Mouse (Mus musculus) layer of hippocampus, adult 11-12 months (tissue): ENCODE measurements around the gene Eif2ak3.
A peak's percentile ranks its signal among the peaks of the same experiment; 100 is the strongest.
"Not testable (repeated sequence)": the region's sequence is repeated elsewhere in the genome, so short reads cannot be mapped to it uniquely, and the experiment has no call there.

ENCODE experiments used
- DNase-seq: peaks from one replicate; pipeline ENCODE4 v3.0.0; 2022; ENCODE audit warnings: low spot score

The Eif2ak3 gene

DNA sequence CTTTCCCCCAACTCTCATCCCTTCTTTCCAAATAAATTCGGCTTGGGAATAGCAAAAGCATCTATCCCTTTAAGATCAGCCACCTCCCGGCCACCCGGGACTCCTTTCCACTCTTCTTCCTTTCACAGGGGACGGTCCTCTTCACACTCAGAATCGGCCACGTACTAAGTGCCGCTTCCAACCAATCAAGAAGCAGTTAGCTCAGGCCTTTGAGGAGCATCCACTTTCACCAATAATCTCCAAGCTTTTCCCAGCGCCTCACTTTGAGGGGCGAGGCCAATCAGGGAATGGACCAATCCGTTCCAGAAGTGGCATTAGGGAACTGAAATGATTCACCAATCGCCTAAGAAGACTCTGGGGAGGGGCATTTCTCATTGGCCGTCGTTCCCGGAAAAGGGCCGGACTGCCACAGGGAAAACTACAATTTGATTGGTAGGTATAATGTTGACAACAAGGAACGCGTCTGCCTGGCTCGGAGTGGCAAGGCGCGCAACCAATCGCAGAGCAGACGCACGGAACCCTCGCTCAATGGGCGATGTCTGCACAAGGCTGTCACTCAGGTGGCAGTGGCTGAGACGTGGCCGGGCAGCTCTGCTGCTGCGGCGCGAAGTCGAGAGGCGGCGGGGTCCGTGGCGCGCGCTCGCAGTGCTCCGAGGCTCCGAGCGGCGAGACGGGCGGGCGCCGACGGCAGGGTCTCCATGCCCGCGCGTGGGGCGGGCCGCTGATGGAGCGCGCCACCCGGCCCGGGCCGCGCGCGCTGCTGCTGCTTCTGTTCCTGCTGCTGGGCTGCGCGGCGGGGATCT is at the start of gene Eif2ak3:
Gene Eif2ak3, plus strand, starts transcription at position 514 of the 803 bp plus-strand sequence.
- peak; percentile 100 for DNase-seq

DNA sequence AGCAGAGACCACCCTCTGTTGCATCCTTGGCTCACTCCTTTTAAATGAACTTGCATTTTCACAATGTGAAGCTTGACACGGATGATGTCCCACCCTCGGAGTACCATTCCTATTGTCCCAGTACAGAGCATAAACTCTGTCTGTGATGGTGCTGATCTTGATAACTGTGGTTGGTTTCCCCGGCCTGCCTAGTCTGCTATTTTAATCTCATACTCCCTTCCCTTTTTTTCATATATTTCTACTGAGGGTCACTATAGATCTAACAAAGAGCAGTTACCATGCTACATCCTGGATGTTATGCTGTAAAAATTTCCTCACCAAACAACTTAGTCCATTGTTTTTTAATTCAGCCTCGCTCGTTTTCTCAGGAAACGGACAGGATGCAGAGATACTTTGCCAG is 47.4 kb upstream of the Eif2ak3 start:
- DNase-seq = no peak

DNA sequence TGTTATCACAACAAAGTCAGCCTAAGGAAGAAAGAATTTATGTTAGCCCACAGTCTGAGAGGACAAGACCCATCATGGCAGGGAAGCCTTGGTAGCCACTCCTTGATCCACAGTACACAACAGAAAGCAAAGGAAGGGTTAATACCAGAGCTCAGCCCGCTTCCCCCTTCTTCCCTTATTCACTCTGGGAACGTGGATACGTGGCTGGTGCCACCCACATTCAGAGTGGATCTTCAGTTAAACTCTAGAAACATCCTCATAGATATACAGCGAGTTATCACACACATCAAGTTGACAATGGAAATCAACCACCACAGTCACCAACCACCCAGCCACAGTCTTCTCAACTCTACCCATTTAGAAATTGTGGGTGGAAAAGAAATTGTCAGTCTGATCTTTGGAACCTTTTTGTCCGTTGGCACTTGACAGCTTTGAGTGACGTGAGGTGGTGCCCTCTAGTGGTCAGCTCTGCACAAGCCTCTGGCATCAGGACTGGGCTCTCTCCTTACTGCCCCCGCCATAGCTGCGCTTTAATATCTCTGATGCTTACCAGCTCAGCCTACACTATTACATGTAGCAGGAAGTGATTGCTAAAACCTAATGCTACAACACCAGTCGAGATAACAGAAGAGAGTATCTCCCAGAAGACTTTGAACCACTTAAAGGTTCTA is 46.6 kb upstream of the Eif2ak3 start:
- peak; percentile 66 for DNase-seq

DNA sequence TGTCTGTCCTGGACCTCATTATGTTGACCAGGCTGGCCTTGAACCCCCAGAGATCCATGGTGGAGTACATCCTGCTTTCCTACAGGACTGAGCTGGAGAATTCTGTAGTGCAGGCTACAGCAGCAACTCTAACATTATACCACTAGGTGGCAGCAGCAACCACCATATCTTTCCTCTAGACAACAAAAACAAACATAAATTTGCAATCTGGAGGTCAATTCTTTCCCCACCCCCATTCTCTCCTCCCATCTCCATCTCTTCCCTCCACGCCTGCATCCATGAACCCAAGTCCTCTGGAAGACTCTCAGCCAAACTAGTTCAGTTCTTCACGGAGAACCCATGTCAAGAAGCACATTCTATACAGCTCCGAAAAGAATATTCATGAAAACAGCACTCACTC is 39.7 kb upstream of the Eif2ak3 start:
- peak; percentile 46 for DNase-seq

DNA sequence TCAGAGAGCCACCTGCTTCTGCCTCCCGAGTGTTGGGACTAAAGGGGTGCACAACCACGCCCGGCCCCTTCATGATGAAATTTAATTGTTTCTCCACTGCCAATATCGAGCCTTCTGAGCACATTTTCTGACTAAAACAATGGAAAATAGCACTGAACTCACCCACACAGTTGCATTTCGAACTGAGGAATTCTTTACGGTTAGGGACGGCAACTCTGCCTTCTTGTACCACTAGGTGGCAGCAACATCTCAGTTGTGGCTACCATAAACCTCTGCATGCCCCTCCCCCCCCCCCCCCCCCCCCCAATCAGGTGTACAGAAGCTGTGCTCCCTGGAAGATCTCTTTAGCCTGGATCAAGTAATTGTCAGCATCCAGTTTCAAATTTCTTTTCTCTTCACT is 39.0 kb upstream of the Eif2ak3 start:
- peak; percentile 74 for DNase-seq

DNA sequence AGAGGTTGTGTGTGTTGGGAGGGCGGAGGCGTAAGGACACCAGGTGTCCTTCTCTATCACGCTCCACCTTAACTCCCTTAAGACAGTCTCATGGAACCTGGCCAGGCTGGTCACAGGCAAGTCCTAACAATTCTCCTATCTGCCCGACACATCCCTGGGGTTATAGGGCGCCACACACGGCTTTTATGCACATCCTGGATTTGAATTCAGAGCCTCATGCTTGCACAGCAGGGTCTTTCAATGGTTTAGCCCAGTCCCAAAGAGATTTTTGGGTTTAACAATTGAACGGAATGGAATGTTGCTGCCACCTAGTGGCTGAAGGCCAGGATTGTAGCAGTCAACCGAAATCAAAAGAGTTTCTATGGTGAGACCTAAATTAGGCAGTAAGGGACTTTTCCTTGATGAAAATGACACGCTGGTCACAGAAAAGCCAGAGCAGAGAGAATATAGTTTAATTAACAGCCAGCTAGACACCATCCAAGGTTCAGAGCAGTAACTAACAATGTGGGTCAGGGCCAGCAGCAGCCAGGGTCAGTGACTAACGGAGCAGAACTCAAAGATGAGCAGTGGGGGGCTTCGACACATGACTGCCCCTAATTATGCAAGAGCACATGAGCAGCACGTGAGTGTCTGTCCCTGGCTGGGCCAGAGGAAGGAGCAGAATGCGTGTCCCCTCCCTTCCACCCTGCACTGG is 38.3 kb upstream of the Eif2ak3 start:
- DNase-seq = peak; percentile 66

DNA sequence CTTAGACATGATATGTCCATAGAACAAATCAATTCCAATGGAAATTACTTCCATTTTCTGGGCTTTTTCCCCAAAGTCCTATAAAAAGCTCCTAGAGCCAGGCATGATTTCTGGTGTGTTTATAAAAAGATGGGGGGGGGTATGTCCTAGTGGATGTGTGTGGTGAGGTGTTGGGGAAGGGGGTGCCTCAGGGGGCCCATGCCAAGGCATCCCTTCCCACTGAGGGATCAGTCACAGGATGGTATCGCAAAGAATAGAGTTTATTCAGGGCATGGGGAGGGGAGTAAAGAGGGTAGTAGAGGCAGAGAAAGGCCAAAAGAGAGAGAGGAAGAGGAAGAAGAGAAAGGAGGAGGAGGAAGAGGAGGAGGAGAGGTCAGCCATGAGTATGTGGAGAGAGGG is 37.8 kb upstream of the Eif2ak3 start:
- no peak for DNase-seq

DNA sequence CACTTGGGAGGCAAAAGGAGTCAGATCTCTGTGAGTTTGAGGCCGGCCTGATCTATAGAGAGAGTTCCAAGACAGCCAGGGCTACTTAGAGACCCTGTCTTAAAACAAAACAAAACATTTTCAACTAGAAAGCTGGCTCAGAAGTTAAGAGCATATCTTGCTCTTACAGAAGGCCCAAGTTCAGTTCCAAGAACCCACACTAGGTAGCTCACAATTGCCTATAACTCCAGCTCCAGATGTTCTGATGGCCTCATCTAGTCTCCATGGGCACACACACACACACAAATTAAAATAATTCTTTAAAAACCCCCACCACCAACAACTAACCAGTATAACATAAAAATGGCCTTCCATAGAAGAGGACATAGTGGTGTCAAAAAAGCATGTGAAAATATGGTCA is 33.8 kb upstream of the Eif2ak3 start:
- DNase-seq = no peak

DNA sequence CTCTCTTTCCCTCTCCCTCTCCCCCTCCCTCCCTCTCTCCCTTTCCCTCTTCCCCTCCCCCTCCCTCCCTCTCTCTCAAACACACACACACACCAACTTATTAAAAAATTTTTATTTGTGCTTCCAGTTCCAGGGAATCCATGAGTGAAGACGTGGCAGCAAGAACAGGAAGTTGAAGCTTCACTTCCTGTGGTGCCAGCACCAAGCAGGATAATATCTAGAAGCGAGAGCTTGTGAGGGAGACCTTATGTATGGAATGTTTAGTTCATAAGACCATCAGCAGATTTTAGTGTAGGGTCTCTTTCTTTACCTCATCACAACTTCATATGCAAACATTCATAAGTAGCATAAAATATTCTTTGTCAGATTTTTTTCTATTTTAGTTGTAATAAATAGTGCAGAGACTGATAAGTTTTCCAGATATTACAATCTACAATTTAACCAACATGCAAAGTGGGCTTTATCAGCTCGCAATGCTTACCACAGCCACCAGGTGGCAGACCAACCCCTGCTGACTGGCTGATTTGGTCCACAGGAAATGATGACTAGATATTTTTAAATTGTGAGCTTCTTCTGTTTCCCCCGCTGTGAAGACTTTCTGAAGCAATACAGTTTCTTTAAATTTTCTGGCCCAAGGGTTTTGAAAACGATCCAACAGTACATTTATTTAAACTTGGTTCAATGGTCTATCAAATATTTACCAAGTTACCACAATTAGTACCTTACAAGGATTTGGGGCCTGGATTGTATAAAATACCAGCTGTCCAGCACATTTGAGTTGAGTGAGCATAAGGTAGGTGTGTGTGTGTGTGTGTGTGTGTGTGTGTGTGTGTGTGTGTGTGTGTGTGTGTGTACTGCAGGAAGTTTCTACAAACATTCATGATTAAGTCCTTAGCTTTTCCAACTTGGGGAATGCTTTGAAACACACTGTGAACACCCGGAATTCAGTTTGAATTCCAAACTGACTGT is 32.5 kb upstream of the Eif2ak3 start:
- DNase-seq = peak; percentile 86

DNA sequence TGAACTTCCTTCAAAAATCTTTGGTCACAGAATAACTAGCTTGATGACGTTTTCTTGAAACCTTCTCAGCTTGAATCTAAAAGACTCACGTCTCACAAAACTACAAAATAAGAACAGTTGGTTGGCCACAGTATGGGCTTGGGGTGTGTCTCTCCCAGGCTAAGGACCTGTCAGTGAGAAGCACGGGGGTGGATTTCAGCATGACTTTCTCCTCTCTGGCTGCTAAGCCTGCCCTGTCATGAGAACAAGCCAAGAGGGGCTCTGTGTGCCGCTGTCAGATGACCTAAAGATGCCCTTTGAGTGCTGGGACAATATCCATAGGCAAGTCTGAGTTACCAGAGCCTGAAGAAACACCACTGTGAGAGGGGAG is 31.8 kb upstream of the Eif2ak3 start:
- DNase-seq = no peak

DNA sequence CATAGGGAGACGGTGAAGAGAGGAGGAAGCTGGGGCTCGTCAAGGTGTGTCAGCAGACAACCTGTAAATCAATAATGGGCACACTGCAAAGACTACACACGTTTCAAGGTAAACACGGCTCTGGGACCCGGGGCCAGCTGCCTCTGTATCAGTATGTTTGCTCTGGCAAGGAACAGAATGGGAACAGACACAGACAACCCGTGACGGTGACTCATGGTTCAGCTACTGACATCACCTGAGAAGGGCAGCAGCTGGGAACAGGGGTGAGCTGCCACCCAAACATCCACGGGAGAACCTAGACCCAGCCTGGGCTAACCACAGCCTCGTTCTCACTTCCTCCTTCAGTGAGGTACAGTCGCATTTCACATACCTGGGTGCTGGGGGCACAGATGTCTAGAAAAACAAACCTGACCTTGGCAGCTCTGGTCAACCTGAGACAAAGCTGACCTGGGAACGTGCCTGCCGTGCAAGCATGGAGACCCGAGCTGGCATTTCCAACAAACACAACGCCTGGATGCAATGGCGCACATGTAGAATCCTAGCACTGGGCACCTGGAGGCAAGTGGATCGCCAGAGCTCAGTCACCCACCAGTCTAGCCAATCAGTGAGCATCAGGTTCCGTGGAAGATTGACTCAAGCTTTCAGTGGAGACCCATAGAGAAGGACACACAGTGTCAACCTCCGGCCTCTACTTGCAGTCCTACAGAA is 30.2 kb upstream of the Eif2ak3 start:
- DNase-seq = no peak

DNA sequence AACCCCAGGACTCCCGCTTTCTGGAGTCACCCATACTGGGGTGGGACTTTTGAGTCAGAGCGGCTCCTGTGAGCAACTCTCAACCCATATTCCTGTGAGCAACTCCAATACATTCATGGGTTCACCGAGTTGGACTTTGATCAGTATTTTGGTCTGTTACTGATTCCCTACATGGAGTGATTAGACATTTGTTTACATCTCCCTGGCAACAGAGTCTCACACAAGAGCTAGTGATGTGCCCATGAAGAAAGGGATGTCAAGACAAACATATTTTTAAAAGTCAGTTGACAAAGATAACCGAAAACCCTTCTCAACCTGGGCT is 29.7 kb upstream of the Eif2ak3 start:
- DNase-seq = no peak

DNA sequence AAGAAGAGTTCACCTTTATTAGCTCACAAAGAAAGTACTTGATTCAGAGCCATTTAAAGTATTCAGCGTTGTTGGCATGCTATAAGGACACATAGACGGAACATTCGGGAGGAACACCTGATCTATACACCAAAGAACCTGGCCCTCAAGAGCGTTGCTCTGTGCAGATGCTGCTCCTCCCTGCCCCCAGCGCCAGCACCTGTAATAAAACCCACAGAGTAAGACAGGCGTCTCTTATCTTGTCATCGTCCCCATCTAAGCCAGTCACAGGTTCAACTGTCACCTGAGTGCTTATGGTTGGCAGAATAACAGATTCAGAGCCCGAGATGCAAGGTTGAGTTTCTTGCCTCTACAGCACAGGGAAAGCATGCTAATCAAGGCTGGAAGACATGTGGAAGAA is 28.8 kb upstream of the Eif2ak3 start:
- DNase-seq = no peak

DNA sequence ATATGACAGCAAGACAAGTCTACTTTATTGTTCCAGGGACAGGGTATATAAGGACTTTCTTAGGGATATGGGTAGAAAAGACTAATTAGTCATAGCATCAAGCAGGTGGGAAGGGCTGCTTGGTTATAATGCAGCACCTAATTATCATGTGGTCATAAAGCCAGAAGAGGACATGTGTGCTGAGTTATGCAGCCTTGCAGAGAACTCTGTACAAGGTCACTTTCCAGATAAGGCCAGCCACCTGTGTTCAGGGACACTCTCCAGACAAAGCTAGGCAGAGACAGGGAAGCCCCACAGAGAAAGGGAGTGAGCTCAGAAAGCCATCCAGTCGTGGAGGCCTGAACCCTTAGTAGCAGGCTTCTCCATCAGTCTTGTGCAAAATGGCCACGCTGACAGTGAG is 22.7 kb upstream of the Eif2ak3 start:
- DNase-seq = no peak

DNA sequence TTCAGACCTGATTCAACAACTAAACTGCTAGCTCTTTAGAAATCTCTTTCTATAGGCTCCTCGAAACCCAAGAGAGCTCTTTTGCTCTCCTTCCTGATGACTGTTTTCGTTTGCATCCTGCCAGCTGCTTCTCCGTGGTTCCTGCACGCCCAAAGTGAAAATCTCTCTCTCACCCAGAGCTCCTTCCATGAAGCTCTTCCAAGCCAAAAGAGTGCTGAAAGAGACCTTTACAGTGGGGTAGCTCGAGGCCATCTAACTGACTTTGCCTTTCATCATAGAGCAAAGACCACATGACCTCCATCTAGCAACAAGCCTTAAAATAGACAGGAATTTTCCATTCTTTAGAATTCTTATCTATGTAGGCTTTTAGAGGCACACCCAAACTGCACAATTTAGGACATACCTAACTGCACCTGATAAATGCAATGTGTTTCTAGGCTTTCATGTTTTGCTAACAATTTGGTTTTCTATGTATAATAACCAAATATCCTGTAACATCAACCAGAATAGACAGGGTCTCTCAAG is 21.9 kb upstream of the Eif2ak3 start:
- no peak for DNase-seq

DNA sequence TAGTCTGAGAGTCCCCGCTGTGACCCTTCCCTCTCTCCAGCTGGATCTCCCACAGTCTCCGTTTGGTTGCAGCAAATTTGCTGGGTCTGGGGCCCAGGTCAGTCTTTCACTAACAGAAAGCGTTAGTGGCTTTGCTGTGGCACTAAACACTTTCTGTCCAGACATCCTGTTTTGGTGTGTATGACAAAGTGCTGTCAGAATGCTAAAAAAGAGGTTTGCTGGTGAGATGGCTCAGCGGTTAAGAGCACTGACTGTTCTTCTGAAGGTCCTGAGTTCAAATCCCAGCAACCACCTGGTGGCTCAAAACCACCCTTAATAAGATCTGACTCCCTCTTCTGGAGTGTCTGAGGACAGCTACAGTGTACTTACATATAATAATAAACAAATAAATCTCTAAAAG is 21.0 kb upstream of the Eif2ak3 start:
- not testable (repeated sequence) for DNase-seq

DNA sequence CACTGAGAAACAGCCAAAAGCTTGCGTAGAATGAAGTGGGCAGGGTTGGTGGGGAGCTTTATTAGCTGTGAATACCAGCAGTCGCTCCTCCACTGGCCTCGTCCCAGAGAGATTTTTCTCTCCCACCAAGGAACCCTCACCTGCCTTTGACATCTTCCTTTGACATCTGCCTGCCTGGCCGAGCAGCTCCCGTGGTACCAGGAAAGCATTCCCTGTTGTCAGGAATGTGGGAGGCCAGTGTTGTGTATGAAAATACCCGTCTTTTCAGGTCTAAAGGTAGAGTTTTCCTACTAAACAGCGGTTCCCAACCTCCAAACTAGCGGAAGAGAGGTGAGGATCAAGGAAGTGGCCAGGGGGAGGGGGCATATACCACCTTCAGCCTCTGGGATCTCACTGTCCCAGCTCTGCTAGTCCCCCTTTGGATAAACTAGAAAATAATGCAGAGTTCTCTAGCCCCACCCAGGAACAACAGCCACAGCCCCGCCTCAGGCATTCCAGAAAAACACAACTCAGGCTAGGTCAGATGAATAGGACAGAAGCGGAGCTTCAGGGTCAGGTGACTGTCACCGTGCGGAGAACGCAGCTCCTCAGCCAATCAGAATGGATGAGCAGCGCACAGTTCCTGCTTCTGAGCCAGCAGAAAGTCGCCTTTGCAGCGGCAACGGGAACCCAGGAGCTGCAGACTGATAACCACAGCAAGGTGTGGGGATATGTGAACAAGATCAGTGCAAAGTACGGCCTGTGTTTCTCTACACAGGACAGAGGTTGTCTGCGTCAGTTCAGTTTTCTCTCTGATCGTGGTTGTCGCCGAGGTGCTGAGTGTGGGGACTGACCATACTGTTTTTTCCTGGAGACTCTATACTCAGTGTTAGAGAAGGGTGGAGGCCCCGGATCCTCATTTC is 20.0 kb upstream of the Eif2ak3 start:
- peak; percentile 74 for DNase-seq

DNA sequence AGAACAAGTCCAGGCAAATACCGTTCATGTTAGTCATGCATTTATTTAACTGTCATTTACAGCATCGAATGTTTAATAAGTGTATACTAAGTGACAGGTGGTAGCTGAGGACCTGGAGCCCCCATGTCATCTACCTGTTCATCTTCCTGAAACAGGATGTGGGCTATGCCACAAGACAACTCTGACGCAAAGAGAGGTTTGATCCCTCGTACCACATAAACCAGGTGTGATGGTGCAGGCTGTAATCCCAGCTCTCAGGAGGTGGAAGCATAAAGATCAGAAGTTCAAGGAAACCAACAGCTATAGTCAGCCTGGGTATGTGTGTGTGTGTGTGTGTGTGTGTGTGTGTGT is 19.4 kb upstream of the Eif2ak3 start:
- DNase-seq = no peak

DNA sequence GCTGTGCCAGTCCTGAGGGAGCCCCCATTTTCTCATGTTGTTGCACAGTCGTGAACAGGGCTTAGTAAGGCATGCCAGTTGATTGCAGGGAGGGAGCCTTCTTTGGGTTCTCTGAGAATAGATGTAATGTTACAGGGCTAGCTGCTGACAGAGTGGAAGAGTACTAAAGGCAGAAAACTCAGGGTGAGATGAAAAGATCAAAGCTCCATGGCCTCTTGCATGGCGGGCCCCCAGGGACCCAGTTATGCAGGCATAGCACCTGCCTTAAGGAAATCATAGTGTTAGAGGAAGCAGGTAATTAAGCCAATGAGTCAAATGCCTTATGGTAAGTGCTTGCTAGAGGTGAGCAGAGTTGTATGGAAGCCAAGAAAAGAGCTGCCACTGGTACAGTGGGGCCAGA is 14.9 kb upstream of the Eif2ak3 start:
- DNase-seq = no peak

DNA sequence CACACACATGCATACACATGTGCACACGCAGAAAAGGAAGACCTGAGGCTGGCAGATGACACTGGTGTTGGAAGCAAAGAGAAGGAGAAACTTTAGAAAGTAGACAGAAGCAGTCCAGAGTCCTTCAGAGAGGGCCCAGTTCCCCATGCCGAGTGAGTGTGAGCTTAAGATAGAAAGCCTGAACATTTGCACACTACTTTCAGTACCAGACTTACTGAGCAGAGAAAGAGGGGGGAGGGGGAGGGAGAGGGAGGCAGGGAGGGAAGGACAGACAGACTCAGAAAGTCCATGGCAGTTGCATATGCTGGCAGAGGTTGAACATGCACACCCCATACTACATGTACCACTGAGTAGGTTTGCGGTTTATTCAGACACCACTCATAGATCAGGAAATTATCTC is 13.8 kb upstream of the Eif2ak3 start:
- no peak for DNase-seq
